Mouse (Mus musculus): ENCODE measurements around the gene Zmym2.
A peak's percentile ranks its signal among the peaks of the same experiment; 100 is the strongest.

GRCm38 (mm10) chr14:56875586-56876159 lies 10.8 kb upstream of the Zmym2 start:
- no peak for TF ChIP-seq CTCF (IDR thresholded peaks at IDR 0.05; ENCODE audit: control insufficient read depth, insufficient read depth, insufficient read length)
- no peak for TF ChIP-seq MYOD1 (IDR thresholded peaks at IDR 0.05; ENCODE audit: control insufficient read depth, insufficient read length, low read depth)
- TF ChIP-seq MYOG (IDR thresholded peaks at IDR 0.05; ENCODE audit: control insufficient read depth, extremely low read depth, insufficient read length): no peak
- TF ChIP-seq MAX (IDR thresholded peaks at IDR 0.05): no peak
- no peak for TF ChIP-seq USF1 (IDR thresholded peaks at IDR 0.05; ENCODE audit: low read depth)
- peak; percentile 37 for TF ChIP-seq FOSL1 (IDR thresholded peaks at IDR 0.05; ENCODE audit: insufficient read depth, low read length, poor library complexity, severe bottlenecking)
